Comparison of ENCODE assay signal across 37 mouse cellular contexts in the genomic region with DNA sequence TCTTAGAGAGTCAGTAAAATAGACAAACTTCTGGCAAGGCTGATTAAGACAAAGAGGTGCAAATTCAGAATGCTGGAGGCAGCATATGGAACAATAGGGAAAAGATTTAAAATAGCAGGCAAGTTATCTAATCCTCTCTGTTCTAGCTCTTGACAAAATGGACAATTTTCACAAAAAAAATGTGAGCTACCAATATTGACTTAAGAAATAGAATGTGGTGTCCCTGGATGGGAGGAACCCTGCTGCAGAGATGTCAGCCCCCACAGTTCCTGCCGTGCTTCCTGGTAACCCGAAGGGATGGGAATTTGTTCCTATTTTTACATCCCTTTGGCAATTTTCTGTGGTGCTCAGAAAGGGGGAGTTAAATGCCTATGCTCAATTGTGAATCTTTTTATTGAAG. TPM values are rescaled to one million over a fixed set of nuclear protein-coding genes. Genes with fewer than 3 reads are reported as not detected.
A peak's percentile ranks its signal among the peaks of the same experiment; 100 is the strongest.
DNase-seq lines count a peak whose midpoint lies in the region; ATAC-seq and TF ChIP-seq lines count a peak whose summit lies in the region.
"Had no signal": no experiment of that assay in that cellular context is flagged by ENCODE, and none has a peak within 500 bp of the region (broad histone marks: within the 10 kb centered on the region; RNA-seq: fewer than 3 reads in every experiment).

No protein-coding gene starts in this region.

- TF ChIP-seq CTCF in cerebellum, adult 2 months (IDR thresholded peaks at IDR 0.05; ENCODE audit: borderline replicate concordance, insufficient read depth, low read depth, low read length), result no peak

- no peaks in the 10 kb centered on the region for H3K9me3 ChIP-seq in hindbrain, embryonic 15.5 days
- H3K9me3 ChIP-seq in hindbrain, embryonic 13.5 days, result no peaks in the 10 kb centered on the region
- H3K9me3 ChIP-seq in neural tube, embryonic 15.5 days (replicated peaks), result no peaks in the 10 kb centered on the region
- H3K9me3 ChIP-seq: embryonic facial prominence, embryonic 10.5 days; embryonic facial prominence, embryonic 15.5 days; G1E; hindbrain, embryonic 12.5 days; liver, embryonic 12.5 days; midbrain, embryonic 12.5 days had no signal

- H3K4me1 ChIP-seq in cerebellum, adult 2 months (ENCODE audit: control insufficient read depth, insufficient read depth, low read length), result peaks cover 18% of the 10 kb centered on the region
- peaks cover 17% of the 10 kb centered on the region for H3K4me1 ChIP-seq in hindbrain, embryonic 15.5 days (replicated peaks)
- peaks cover 30% of the 10 kb centered on the region for H3K4me1 ChIP-seq in hindbrain, embryonic 13.5 days (replicated peaks)
- H3K4me1 ChIP-seq in neural tube, embryonic 15.5 days, result peaks cover 16% of the 10 kb centered on the region; the same call in 1 of the 2 replicates
- H3K4me1 ChIP-seq: embryonic facial prominence, embryonic 10.5 days; liver, embryonic 12.5 days had no signal

- no peak overlapping the region for H3K4me3 ChIP-seq in cerebellum, adult 2 months (replicated peaks; ENCODE audit: insufficient read depth, low read depth, low read length)
- no peak overlapping the region for H3K4me3 ChIP-seq in hindbrain, embryonic 15.5 days
- H3K4me3 ChIP-seq in hindbrain, embryonic 13.5 days, result no peak overlapping the region
- no peak overlapping the region for H3K4me3 ChIP-seq in neural tube, embryonic 15.5 days (replicated peaks)
- H3K4me3 ChIP-seq: embryonic facial prominence, embryonic 10.5 days; embryonic facial prominence, embryonic 15.5 days; hindbrain, embryonic 12.5 days; liver, embryonic 12.5 days; midbrain, embryonic 12.5 days had no signal

- no peak for ATAC-seq in hindbrain, embryonic 15.5 days (ENCODE audit: low FRiP score, low read depth)
- ATAC-seq in hindbrain, embryonic 13.5 days (ENCODE audit: low FRiP score), result no peak
- no peak for ATAC-seq in neural tube, embryonic 15.5 days (ENCODE audit: low FRiP score)
- ATAC-seq: intestine, postnatal 0 days; liver, embryonic 12.5 days; liver, postnatal 0 days had no signal

- no peak overlapping the region for H3K9ac ChIP-seq in hindbrain, embryonic 15.5 days
- H3K9ac ChIP-seq in hindbrain, embryonic 13.5 days, result no peak overlapping the region
- no peak overlapping the region for H3K9ac ChIP-seq in neural tube, embryonic 15.5 days (replicated peaks)
- H3K9ac ChIP-seq: embryonic facial prominence, embryonic 15.5 days; hindbrain, embryonic 12.5 days; liver, embryonic 12.5 days; liver, postnatal 0 days; midbrain, embryonic 12.5 days had no signal

- H3K4me2 ChIP-seq in hindbrain, embryonic 15.5 days, result no peak overlapping the region
- no peak overlapping the region for H3K4me2 ChIP-seq in hindbrain, embryonic 13.5 days
- H3K4me2 ChIP-seq in neural tube, embryonic 15.5 days, result no peak overlapping the region
- H3K4me2 ChIP-seq: embryonic facial prominence, embryonic 15.5 days; heart, embryonic 11.5 days; hindbrain, embryonic 12.5 days; liver, embryonic 12.5 days; midbrain, embryonic 12.5 days had no signal

- no peaks in the 10 kb centered on the region for H3K36me3 ChIP-seq in hindbrain, embryonic 15.5 days
- H3K36me3 ChIP-seq in hindbrain, embryonic 13.5 days, result 0 out of 2 replicates have a peak, but pooled peaks cover 5% of the 10 kb centered on the region
- H3K36me3 ChIP-seq in neural tube, embryonic 15.5 days, result no peaks in the 10 kb centered on the region
- H3K36me3 ChIP-seq: embryonic facial prominence, embryonic 10.5 days; embryonic facial prominence, embryonic 15.5 days; G1E; hindbrain, embryonic 12.5 days; liver, embryonic 12.5 days; midbrain, embryonic 12.5 days had no signal

- no peaks in the 10 kb centered on the region for H3K27me3 ChIP-seq in cerebellum, adult 2 months (ENCODE audit: control insufficient read depth, insufficient read depth, low read length)
- no peaks in the 10 kb centered on the region for H3K27me3 ChIP-seq in hindbrain, embryonic 15.5 days
- H3K27me3 ChIP-seq in hindbrain, embryonic 13.5 days, result no peaks in the 10 kb centered on the region
- H3K27me3 ChIP-seq in neural tube, embryonic 15.5 days (replicated peaks), result no peaks in the 10 kb centered on the region
- H3K27me3 ChIP-seq: embryonic facial prominence, embryonic 15.5 days; hindbrain, embryonic 12.5 days; midbrain, embryonic 12.5 days had no signal

- intact Hi-C loops in left cerebral cortex, postnatal 25 days (cut with DNase I), result loop anchor here (1.0 to 2.0 kb wide), 2 partner anchors 30 to 48 kb away; no protein-coding TSS in a partner anchor

- peak overlapping the region; percentile 39; the same call in 1 of the 2 replicates for H3K27ac ChIP-seq in cerebellum, adult 2 months (ENCODE audit: insufficient read depth, low read length)
- H3K27ac ChIP-seq in hindbrain, embryonic 15.5 days (replicated peaks), result 0 out of 2 replicates have a peak overlapping the region, but pooled peaks have one; percentile 8
- H3K27ac ChIP-seq in hindbrain, embryonic 13.5 days, result no peak overlapping the region
- 0 out of 2 replicates have a peak overlapping the region, but pooled peaks have one; percentile 19 for H3K27ac ChIP-seq in neural tube, embryonic 15.5 days (replicated peaks)
- H3K27ac ChIP-seq: embryonic facial prominence, embryonic 10.5 days; embryonic facial prominence, embryonic 15.5 days; hindbrain, embryonic 12.5 days; liver, embryonic 12.5 days; midbrain, embryonic 12.5 days had no signal

- WGBS in cerebellum, adult 2 months, result 11% methylated on average over 2 of the region's 2 CpGs
- 56% methylated on average over 2 of the region's 2 CpGs for WGBS in hindbrain, embryonic 15.5 days
- 62% methylated on average over 2 of the region's 2 CpGs for WGBS in hindbrain, embryonic 13.5 days
- WGBS in neural tube, embryonic 15.5 days, result 57% methylated on average over 2 of the region's 2 CpGs

- TF ChIP-seq POLR2A in cerebellum, adult 2 months (IDR thresholded peaks at IDR 0.05; ENCODE audit: borderline replicate concordance, insufficient read depth, low read length), result no peak

- DNase-seq in cerebellum, adult 2 months, result no peak
- DNase-seq in cerebellum, adult 11 months, result no peak
- DNase-seq in left cerebral cortex, postnatal 25 days (ENCODE audit: low spot score in 2 of 2), result peak; percentile 42 to 81
- no peak for DNase-seq in left cerebral cortex, adult 11 months (ENCODE audit: low spot score)
- DNase-seq in adrenal gland, adult 2 months, result no peak
- DNase-seq: adrenal gland, postnatal 14 days; cerebellum, adult 18-20 months; cerebellum, postnatal 14 days; gastrocnemius, postnatal 25 days; heart, adult 18-20 months; heart, postnatal 36 days; kidney, adult 9 months; kidney, postnatal 10 days; left cerebral cortex, postnatal 4 days; liver, postnatal 0 days; lung, postnatal 36 days had no signal

RNA-seq across cellular contexts. Expression of a gene that starts 10.4 kb away (rescaled TPM):
- 54.9 and 56.2 TPM in 2 replicates for polyA plus RNA-seq in cerebellum, adult 2 months (2012; rRNA removed)
- 142 and 149 TPM in 2 replicates for polyA plus RNA-seq in hindbrain, embryonic 15.5 days (2015; fragmentation: Nextera tagmentation; extraction: Ambion mirVana)
- 173 and 185 TPM in 2 replicates for polyA plus RNA-seq in hindbrain, embryonic 13.5 days (2015; fragmentation: Nextera tagmentation; extraction: Ambion mirVana)
- 100 to 1,000 TPM; 232 to 242 TPM for total RNA-seq in left cerebral cortex, postnatal 25 days (2021)
- 107 and 130 TPM in 2 replicates for polyA plus RNA-seq in neural tube, embryonic 15.5 days (2015; fragmentation: Nextera tagmentation; extraction: Ambion mirVana)
- 1 to 10 TPM in 1 of 2 experiments, under 1 TPM in 1; 0.78 to 1.6 TPM for total RNA-seq in adrenal gland, adult 2 months (2021)
- 1.7 and 1.9 TPM in 2 replicates for polyA plus RNA-seq in adrenal gland, adult 2 months (2012; rRNA removed)
- total RNA-seq: gastrocnemius, adult 18-20 months; neutrophil, adult 5-6 weeks had no signal

RNA-seq across cellular contexts. Expression of a gene that starts 22.9 kb away (rescaled TPM):
- not detected in 2 replicates for polyA plus RNA-seq in cerebellum, adult 2 months (2012; rRNA removed)
- polyA plus RNA-seq in hindbrain, embryonic 15.5 days (2015; fragmentation: Nextera tagmentation; extraction: Ambion mirVana), result not detected in 2 replicates
- polyA plus RNA-seq in hindbrain, embryonic 13.5 days (2015; fragmentation: Nextera tagmentation; extraction: Ambion mirVana), result not detected in 2 replicates
- total RNA-seq in left cerebral cortex, postnatal 25 days (2021), result not detected
- not detected in 2 replicates for polyA plus RNA-seq in neural tube, embryonic 15.5 days (2015; fragmentation: Nextera tagmentation; extraction: Ambion mirVana)
- total RNA-seq in adrenal gland, adult 2 months (2021), result not detected
- polyA plus RNA-seq in adrenal gland, adult 2 months (2012; rRNA removed), result not detected in 2 replicates
- total RNA-seq: adrenal gland, postnatal 14 days; G1E; gastrocnemius, adult 18-20 months; gastrocnemius, postnatal 25 days; heart, adult 18-20 months; heart, postnatal 36 days; layer of hippocampus, postnatal 14 days; left cerebral cortex, postnatal 4 days; megakaryocyte, adult 5-6 weeks; neutrophil, adult 5-6 weeks had no signal
- polyA plus RNA-seq: embryonic facial prominence, embryonic 10.5 days; embryonic facial prominence, embryonic 15.5 days; G1E; heart, embryonic 11.5 days; heart, embryonic 16.5 days; hindbrain, embryonic 12.5 days; intestine, postnatal 0 days; large intestine, adult 2 months; limb, embryonic 14.5 days; liver, embryonic 12.5 days; liver, postnatal 0 days; lung, embryonic 16.5 days; midbrain, embryonic 12.5 days; small intestine, adult 2 months; stomach, embryonic 14.5 days had no signal

Comparison
In these comparisons a context has a peak if more than half of its experiments do, and no peak if none do; other contexts are left out.
1. DNase-seq: peak in left cerebral cortex, postnatal 25 days (2 of 2); none in cerebellum, adult 2 months (0 of 2), cerebellum, adult 11 months (single experiment), left cerebral cortex, adult 11 months (single experiment) and adrenal gland, adult 2 months (single experiment).
2. RNA of a gene that starts 10.4 kb away (polyA plus RNA-seq): 173 to 185 TPM in hindbrain, embryonic 13.5 days, 142 to 149 TPM in hindbrain, embryonic 15.5 days, 107 to 130 TPM in neural tube, embryonic 15.5 days and 54.9 to 56.2 TPM in cerebellum, adult 2 months; 1.7 to 1.9 TPM in adrenal gland, adult 2 months; every median in the first group is over 10 times any median in the second.